Mouse (Mus musculus) heart, postnatal 25 days (tissue): ENCODE measurements around the gene Ube2s. TPM values are rescaled to one million over a fixed set of nuclear protein-coding genes. Genes with fewer than 3 reads are reported as not detected.
"Not testable (repeated sequence)": the region's sequence is repeated elsewhere in the genome, so short reads cannot be mapped to it uniquely, and the experiment has no call there.

Source experiments
- DNase-seq: peaks from one replicate; pipeline ENCODE4 v3.0.0; 2022; ENCODE audit warnings: low spot score
- intact Hi-C: fragments of 180-260 bp; cut with DNase I; formaldehyde crosslinking; loops from one replicate; pipeline ENCODE4 v1.15.1; 2025
- total RNA-seq, 2 experiments: library from RNA; stranded (reverse); gene quantifications; 2 replicates each; pipeline ENCODE4 v1.2.3; 2021

Gene Ube2s
- 10 to 100 TPM; 84.6 to 93.3 TPM for total RNA-seq

- DNase-seq: peak; percentile 98
- intact Hi-C loops: loop anchor here (5.0 kb wide), 3 partner anchors 55 to 155 kb away; partner anchors contain the start of genes Ppp6r1 and Zfp628
Measured at GRCm38 (mm10) chr7:4812303-4813104, at the start of gene Ube2s. Ube2s (minus strand) TSS chr7:4812590.

GRCm38 (mm10) chr7:4860926-4861325 lies 48.5 kb upstream of the Ube2s start:
- intact Hi-C loops, DNase-seq: not testable (repeated sequence)

- DNase-seq: no peak
- intact Hi-C loops: no loop called here
Measured at GRCm38 (mm10) chr7:4859418-4859978, 47.1 kb upstream of the Ube2s start.

- intact Hi-C loops: no loop called here
- no peak for DNase-seq
Measured at GRCm38 (mm10) chr7:4857321-4857720, 44.9 kb upstream of the Ube2s start.

- intact Hi-C loops: no loop called here
- DNase-seq: no peak
Measured at GRCm38 (mm10) chr7:4856508-4856907, 44.1 kb upstream of the Ube2s start.

- intact Hi-C loops: no loop called here
- no peak for DNase-seq
Measured at GRCm38 (mm10) chr7:4853613-4854012, 41.2 kb upstream of the Ube2s start.

GRCm38 (mm10) chr7:4851315-4851688 lies 38.9 kb upstream of the Ube2s start:
- DNase-seq: no peak
- intact Hi-C loops: no loop called here

- DNase-seq: no peak
- intact Hi-C loops: no loop called here
Measured at GRCm38 (mm10) chr7:4850621-4851314, 38.4 kb upstream of the Ube2s start.

GRCm38 (mm10) chr7:4849372-4849771 lies 37.0 kb upstream of the Ube2s start:
- no peak for DNase-seq
- intact Hi-C loops: no loop called here

GRCm38 (mm10) chr7:4844917-4845309 lies 32.5 kb upstream of the Ube2s start:
- DNase-seq: no peak
- intact Hi-C loops: no loop called here

GRCm38 (mm10) chr7:4844245-4844916 lies 32.0 kb upstream of the Ube2s start, which contains the start of gene Shisa7:
Shisa7 (minus strand) TSS chr7:4844696.
- intact Hi-C loops: no loop called here
- DNase-seq: no peak

GRCm38 (mm10) chr7:4843604-4844244 lies 31.3 kb upstream of the Ube2s start:
- intact Hi-C loops: no loop called here
- no peak for DNase-seq

- intact Hi-C loops: no loop called here
- no peak for DNase-seq
Measured at GRCm38 (mm10) chr7:4842634-4843131, 30.3 kb upstream of the Ube2s start.

GRCm38 (mm10) chr7:4842077-4842476 lies 29.7 kb upstream of the Ube2s start:
- DNase-seq: no peak
- intact Hi-C loops: no loop called here

GRCm38 (mm10) chr7:4837639-4838038 lies 25.2 kb upstream of the Ube2s start:
- intact Hi-C loops: no loop called here
- DNase-seq: no peak

GRCm38 (mm10) chr7:4836351-4836792 lies 24.0 kb upstream of the Ube2s start:
- intact Hi-C loops: no loop called here
- DNase-seq: no peak

GRCm38 (mm10) chr7:4835631-4836327 lies 23.4 kb upstream of the Ube2s start:
- intact Hi-C loops: no loop called here
- no peak for DNase-seq

GRCm38 (mm10) chr7:4830476-4830875 lies 18.1 kb upstream of the Ube2s start:
- no peak for DNase-seq
- intact Hi-C loops: no loop called here

GRCm38 (mm10) chr7:4825365-4825764 lies 13.0 kb upstream of the Ube2s start:
- intact Hi-C loops: no loop called here
- no peak for DNase-seq
